Mouse (Mus musculus) heart, postnatal 25 days (tissue): Measurements from ENCODE around the gene Ttc41. TPM values are rescaled to one million over a fixed set of nuclear protein-coding genes. Genes with fewer than 3 reads are reported as not detected.

Experiments
- DNase-seq: peaks from one replicate; pipeline ENCODE4 v3.0.0; 2022; ENCODE audit warnings: low spot score
- intact Hi-C: fragments of 180-260 bp; cut with DNase I; formaldehyde crosslinking; loops from one replicate; pipeline ENCODE4 v1.15.1; 2025
- total RNA-seq, 2 experiments: library from RNA; stranded (reverse); gene quantifications; 2 replicates each; pipeline ENCODE4 v1.2.3; 2021

Ttc41 gene
- total RNA-seq, 2 experiments from 2014 or later: 1.4 to 2.0 TPM

- intact Hi-C loops: loop anchor here (2.0 kb wide), 1 partner anchor 72 kb away; no protein-coding TSS in a partner anchor
- DNase-seq: peak; percentile 7
Measured at GRCm38 (mm10) chr10:86779117-86779755, 73.6 kb downstream of the Ttc41 start.

DNA sequence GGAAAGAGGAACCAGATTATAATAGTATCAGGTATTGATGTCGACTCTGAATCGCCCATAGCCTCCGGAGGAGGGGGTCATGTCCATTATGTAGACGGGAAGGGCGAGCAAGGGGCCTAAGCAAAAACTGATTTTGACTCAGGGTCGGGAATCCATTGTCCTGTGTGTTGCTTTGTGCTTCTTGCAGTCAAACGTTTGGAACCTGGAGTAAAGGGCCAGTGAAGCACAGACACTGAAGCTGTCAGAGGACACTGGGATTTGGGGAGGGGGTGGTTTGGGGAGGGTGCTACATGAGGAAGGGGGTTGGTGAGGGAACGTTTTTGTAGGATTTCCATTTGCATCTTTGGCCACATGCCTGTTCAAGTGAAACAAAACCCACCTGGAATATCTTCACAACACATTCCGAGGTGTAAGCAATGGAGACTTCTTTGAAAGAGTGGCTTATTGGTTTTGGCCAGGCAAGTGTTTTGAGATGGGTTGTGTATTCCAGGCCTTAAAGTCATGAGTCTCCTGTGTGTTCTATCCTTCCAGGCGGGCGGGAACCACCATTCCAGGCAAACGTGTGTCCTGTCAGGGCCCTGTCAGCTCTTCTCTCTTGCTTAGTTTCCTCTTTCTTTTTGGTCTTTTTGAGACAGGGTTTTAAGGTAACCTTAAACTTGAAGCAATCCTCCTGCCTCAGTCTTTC, 74.3 kb downstream of the Ttc41 start:
- no peak for DNase-seq

GRCm38 (mm10) chr10:86781641-86782040, 76.0 kb downstream of the Ttc41 start:
- no peak for DNase-seq
- intact Hi-C loops: loop anchor here (5.0 kb wide), 2 partner anchors 36 to 1599 kb away; no protein-coding TSS in a partner anchor

More for the DNA sequence above, 74.3 kb downstream of the Ttc41 start:
- intact Hi-C loops: loop anchor here (2.0 to 5.0 kb wide), 3 partner anchors 37 to 1598 kb away; no protein-coding TSS in a partner anchor

DNA sequence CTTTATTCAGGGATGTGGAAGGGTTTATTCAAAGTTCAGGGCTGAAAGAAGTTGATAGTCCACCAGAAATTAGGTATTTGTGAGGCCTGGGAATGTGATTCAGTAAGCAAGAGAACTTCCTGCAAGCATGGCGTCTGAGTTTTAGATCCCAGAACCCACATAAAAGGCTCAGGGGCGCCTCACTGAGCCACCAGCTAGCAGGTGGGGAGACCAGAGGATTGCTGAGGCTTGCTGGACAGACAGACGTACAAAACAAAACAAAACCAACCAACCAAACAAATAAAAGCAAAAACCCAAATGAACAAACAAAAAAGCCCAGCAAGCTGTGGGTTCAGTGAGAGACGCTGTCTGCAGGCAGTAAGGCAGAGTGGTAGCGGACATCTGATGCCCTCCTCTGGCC, 77.0 kb downstream of the Ttc41 start:
- DNase-seq: no peak
- intact Hi-C loops: loop anchor here (5.0 kb wide), 2 partner anchors 35 to 1600 kb away; no protein-coding TSS in a partner anchor

GRCm38 (mm10) chr10:86783561-86783960, 78.0 kb downstream of the Ttc41 start:
- intact Hi-C loops: loop anchor here (5.0 kb wide), 2 partner anchors 34 to 1601 kb away; no protein-coding TSS in a partner anchor
- no peak for DNase-seq

DNA sequence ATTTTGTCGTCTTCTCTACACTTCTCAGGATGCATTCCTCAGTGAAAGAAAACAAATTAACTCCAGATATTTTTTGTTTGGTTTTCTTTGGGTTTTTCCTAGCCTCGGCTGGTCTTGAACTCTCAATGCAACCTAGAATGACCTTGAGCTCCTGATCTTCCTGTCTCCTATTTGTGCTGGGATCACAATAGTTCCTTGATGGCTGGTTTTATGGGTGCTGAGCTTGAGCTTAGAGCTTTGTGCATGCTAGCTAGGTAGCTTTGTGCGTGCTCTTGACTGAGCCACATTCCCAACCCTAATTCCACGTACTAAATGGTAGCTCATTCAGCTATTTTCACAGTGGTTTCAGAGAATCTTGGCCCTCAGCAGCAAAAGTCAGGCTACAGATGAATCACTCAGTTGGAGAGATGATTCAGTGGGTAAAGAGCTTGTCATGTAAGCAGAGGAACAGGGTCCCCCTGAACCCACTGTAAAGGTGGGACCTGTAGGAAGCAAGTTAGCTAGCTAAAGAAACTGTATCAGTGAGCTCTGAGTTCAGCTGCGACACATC, 78.6 kb downstream of the Ttc41 start:
- no peak for DNase-seq
- intact Hi-C loops: loop anchor here (5.0 kb wide), 2 partner anchors 33 to 1602 kb away; no protein-coding TSS in a partner anchor

DNA sequence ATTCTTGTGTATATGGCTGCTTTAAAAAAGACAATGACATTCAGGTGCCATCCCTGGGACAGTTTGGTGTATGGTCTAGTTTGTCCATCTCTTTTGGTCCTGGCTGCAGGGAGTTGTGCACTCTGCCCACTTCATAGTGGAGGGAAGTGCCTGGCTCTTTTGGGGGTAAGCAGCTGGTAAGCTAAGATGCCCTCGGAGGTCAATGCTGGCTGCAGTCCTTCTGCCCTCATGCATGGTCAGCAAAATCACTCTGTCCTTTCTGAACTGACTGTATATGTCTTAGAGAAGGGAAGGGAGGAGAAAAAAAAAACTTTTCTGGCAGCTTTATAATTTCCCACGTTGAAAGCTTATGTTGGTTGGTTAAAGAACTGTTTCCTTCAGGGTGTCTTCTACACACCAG, 79.8 kb downstream of the Ttc41 start:
- intact Hi-C loops: no loop called here
- no peak for DNase-seq

DNA sequence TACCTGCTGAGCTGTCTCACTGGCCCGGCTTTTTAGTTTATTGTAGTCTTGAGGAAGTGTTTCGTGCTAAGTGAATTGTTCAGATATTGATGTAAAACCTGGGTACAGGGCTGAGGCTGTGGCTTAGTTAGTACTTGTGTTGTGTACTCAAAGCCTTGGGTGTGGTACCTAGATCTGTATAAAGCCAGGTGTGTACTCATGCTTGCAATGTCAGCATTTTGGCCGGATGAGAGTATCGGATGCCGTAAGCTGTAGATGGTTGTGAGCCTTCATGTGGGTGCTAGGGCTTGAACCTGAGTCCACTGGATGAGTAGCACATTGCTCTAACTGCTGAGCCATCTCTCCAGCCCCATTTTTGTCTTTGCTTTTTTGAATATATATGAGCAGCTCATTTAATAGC, 80.5 kb downstream of the Ttc41 start:
- intact Hi-C loops: no loop called here

GRCm38 (mm10) chr10:86788193-86788592, 82.6 kb downstream of the Ttc41 start:
- DNase-seq: no peak
- intact Hi-C loops: no loop called here

More for the DNA sequence above, 80.5 kb downstream of the Ttc41 start:
- DNase-seq: no peak

- DNase-seq: no peak
- intact Hi-C loops: no loop called here
Measured at GRCm38 (mm10) chr10:86789146-86789672, 83.6 kb downstream of the Ttc41 start.

GRCm38 (mm10) chr10:86791507-86792184, 86.0 kb downstream of the Ttc41 start:
- DNase-seq: no peak
- intact Hi-C loops: no loop called here

DNA sequence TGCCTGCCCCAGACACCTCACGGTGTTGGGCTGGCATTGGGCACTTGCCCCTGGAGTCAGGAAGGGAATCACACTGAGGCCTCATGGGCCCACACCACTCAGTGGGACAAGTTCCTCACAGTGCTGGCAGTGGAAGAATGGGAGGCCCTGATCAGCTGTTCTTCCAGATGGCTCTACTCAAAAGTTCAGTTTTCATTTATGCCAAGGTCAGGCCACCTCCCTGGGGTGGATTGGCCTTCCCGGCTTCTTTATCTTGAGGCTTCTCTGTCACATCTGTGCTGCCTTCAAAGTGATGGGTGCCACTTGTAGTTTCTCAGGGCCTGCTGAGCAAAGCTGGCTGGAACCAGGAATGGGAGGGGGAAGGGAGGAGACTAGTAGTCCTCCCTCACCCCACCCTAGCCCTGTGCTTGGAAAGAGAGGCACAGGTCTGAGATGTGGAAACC, 87.9 kb downstream of the Ttc41 start:
- DNase-seq: peak; percentile 52

GRCm38 (mm10) chr10:86794196-86794595, 88.6 kb downstream of the Ttc41 start:
- no peak for DNase-seq
- intact Hi-C loops: no loop called here

More for the DNA sequence above, 87.9 kb downstream of the Ttc41 start:
- intact Hi-C loops: no loop called here

DNA sequence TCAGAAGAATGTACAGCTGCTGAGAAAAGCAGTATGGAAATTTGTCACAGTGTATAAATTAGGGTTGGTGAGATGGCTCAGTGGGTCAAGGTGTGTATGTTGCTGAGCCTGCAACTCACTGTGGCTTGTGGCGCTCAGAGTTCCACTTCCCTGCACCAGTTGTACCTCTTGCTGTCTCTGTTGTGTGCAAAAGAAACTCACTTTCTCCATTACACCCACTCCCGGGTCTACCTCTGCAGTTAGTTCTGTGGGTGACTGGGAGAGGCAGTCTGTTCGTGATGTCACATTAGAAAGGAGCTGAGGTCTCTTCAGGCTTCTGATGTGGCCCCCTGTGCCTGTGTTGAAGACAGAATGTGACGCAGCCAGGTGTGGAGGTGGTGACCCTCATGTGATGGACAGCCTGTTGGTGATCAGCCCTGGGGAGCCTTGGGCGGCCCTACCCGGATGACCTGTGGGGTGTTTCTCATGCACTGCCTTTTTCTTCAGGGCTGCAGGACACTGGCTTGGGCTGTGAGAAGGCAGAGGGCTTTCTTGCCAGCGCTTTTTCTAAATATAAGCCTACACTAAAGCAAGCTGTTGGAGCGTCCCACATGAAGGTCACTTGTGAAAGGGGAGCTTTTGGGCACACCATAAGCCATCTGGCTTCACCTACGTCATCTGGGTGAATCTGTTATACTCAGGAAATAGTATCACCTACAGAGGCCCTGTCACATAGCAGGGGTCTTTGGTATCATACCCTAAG, 89.4 kb downstream of the Ttc41 start:
- intact Hi-C loops: no loop called here
- DNase-seq: no peak

GRCm38 (mm10) chr10:86796073-86796741, 90.6 kb downstream of the Ttc41 start:
- DNase-seq: no peak
- intact Hi-C loops: no loop called here

- intact Hi-C loops: no loop called here
- no peak for DNase-seq
Measured at GRCm38 (mm10) chr10:86807362-86807761, 101.8 kb downstream of the Ttc41 start.

DNA sequence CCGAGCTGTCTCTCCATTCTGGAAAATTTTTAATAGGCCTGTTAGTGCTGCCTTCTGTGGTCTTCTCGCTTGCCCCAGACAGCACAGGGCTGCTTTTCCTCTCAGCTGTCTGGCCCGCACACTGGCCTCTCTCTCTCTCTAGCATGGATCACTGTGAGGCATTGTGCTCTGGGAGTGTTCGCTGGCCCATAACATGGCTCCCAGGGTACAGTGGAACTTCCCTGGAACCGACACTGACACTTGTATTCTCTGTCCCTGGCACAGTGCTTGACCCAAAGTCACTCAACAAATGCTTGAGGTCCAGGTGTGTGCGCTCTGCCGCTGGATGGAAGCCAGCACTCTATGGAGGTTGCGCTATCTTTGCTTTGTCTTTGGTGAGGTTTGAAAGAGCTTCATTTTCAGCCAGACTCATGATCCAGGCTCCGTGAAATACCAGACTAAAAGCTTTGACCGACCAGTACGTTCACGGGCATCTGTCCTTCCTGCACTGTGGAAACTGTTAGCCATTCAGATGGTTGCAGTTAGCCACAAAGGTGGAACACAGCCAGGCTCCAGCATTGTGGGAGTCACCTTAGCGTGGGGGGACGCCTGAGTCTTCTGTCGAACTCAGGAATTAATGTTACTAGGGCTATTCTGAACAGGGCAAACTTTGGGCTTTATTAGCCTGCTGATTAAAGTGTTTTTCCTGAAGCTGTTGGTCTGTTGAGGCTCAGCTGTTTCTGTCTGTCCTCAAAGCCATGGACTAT, 102.6 kb downstream of the Ttc41 start:
- intact Hi-C loops: no loop called here
- DNase-seq: no peak

GRCm38 (mm10) chr10:86810000-86810399, 104.4 kb downstream of the Ttc41 start:
- intact Hi-C loops: no loop called here
- DNase-seq: no peak
